Mouse (Mus musculus) fat pad, adult 2 months (tissue): ENCODE results near the gene Ppard.

Source experiments
- DNase-seq: peaks from one replicate; pipeline ENCODE4 v3.0.0-alpha.2; 2011; ENCODE audit warnings: low read depth, low spot score; ENCODE audit errors: extremely low read depth

The Ppard gene

DNA sequence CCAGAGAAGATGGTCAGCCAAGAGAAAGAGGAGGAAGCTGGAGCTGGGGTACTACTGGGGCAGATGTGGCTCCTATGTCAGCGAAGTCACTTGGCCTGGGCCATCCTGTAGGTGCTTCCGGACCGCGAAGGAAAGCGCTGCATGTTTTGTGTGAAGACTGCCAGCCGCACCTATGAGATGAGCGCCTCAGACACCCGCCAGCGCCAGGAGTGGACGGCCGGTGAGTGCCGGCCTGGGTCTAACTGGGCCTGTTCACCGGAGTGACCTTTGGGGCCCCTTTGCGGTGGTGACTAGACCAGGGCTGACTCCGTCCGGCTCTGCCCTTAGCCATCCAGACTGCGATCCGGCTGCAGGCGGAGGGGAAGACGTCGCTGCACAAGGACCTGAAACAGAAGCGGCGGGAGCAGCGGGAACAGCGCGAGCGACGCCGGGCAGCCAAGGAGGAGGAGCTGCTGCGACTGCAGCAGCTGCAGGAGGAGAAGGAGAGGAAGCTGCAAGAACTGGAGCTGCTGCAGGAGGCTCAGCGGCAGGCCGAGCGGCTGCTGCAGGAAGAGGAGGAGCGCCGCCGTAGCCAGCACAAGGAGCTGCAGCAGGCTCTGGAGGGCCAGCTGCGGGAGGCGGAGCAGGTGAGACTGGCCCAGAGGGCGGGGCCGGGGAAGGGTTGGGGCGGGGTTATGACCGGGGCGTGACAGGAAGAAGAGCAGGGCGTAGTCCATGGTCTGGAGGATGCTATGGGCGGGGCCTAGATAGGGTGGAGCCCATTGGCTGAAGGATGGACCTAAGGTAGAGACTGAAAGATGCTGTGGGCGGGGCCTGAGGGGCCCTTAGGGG is 8.7 kb upstream of the Ppard start:
- DNase-seq: peak; percentile 66

DNA sequence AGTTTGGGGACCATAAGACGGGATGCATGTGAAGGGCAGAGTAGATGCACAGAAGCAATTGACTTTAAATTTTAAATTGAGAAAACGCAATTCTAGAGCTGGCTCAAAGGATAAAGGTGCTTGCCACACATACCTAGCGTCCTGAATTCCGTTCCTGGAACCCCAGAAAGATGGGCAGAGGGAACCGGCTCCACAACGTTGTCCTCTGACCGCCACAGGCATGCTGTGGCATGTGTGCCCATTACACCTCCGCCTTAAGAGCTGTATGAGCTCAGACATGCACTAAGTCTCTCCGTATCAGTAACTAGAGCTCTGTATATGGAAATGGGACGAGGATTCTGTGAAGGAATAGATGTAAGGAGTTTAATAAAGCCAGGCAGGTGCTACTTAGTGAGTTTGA is 7.9 kb upstream of the Ppard start:
- DNase-seq: peak; percentile 82

DNA sequence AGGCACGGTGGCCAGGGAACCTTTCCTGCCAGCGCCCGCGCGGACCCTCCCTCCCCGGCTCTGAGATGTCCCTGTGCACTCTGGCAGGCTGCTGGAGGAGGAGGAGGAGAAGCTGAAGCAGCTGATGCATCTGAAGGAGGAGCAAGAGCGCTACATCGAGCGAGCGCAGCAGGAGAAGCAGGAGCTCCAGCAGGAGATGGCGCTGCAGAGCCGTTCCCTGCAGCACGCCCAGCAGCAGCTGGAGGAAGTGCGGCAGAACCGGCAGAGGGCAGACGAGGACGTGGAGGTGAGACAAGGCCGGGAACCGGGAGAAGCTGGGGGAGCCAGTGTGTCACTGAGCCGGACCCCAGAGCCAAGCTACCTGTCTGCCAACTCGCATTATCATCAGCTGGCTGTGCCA is 6.5 kb upstream of the Ppard start:
- DNase-seq: no peak

DNA sequence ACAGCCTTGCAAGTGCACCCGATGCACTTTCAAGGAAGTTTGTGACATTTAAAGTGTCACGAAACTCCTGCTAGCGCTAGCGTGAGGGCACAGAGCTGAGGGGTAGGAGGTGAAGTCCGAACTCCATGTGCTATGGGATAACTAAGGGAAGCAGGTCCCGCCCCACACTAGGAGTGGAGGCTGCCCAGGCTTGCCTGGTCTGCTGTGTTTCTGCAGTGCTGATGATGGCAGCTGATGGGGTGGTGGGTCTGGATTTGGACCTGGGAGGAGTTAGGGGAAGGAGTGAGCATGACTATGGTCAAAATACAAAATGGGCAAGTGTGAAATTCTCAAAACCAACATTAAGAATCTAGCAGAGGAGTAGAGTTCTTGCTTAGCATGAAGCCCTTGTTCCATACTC is 2.0 kb upstream of the Ppard start:
- no peak for DNase-seq

DNA sequence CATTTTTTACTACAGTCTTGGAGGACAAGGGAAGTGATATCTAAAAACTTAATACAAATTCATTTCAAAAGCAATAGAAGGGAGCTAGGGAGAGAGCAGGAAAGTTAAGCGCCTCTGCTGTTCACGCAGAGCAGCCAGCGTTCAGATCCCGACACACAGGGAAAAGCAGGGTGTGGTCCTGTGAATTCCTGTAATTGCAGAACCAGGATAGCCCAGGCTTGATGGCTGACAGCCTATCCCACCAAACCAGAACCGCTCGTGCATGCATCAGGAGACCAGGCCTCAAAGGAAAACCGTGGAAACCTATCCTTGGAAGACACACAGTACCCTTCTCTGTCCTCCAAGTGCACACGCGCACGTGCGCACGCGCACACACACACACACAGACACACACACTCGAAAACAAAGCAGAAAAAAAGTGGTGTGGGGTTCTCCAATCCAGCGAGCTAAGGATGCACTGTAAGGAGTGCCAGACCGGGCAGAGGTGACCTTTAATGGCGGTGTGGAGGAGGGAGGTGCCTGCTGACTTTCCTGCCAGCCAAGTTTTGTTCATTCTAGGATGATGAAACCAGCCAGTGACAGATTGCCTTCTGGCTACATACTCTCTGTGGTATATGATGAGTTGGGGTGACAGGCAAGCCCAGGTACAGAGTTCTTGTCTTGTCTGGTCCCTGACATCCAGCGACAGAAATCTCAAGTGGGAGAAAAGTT is 1.3 kb upstream of the Ppard start:
- peak; percentile 61 for DNase-seq

DNA sequence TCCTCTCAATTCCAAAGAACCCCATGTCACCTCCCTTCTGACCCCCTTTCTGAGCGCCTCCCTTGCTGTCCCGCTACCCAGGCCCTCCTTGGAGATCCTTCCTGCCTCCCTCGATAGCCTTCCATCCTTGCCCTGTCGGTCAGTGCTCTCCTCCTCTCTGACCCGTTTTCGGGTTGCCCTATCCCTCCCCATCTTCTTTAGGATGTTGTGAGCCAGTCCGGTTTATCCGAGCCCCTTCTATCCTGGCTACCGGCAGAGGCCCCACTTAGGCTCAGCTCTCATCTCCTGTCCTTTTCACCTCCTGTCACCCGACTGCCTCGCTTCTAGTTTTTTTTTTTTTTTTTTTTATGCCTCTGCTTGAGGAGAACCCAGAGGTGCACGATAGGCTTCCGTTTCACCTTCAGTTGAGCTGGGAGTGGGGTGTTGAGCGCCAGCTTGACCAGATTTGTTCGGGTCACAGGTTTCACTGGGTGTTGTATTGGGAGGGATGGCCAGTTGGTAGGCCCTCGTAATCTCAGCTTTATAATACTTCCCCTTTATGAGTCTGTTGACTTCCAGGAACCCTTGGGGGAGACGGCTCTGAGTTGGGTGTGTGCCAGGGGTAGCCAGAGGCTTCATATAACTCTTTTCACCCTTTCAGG is 711 bp downstream of the Ppard start:
- DNase-seq: no peak

DNA sequence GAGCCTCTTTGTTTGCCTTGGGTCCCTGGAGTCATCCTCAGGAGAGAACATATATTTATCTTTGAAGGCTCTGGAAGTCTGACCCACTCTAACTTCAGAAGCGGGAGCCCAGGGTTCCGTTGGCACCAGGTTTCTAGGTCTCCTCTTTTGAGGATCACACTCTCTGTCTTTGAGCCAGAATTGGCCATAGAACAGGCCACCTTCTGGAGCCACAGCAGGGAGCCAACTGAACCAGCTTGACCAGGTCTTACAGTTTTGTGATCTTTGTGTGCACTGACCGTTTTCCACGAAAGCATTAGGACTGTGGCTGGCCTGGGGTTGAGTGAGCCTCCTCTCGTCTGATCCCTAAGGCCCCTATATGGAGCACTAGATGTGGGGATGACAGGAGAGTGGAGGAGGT is 2.1 kb downstream of the Ppard start:
- no peak for DNase-seq

DNA sequence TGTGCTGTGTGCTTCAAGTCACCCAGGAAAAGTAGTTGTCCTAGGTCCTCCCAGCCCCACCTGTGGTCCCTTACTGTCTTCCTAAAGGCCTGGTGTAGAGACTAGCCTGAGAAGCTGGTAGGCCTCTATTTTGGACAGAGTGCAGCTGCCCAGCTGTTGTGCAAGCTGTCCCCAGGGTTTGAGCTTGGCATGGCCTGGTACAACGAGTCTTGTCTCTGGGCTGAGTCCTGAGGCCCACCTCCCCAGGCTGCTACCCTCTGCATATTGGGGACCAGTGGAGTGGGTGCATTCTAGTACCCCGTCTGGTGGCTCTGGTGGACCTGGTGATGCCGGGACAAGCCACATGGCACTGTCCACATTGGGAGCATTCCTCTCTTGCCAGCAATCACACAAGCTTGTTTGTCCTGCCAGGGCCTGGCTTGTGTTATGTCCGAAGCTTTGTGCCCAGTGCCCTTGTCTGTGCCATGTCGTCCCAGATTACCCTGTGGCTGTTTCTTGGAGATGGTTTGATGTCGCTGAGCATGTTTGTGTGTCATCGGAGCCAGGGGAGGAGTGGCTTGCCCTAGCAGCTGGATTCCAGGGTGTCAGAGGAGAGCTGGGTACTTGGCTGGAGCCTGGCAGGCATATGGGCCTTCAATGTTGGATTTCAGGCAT is 3.6 kb downstream of the Ppard start:
- DNase-seq: peak; percentile 94

DNA sequence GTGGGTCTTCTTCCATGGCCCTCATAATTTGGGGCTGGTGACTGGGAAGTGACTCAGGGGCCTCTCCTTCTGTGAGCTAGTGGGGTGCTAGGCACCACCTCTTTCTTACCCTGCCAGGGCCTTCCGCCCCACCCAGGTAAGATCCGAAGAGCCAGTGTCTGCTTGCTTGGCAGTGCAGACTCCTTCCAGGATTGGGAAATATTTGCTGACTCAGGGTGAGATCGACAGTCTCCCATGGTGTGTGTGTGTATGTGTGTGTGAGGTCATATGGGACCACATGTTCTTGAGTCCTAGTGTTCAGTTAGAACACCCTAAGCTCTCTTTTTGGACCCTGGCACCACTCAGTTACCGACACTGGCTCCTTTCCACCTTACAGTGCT is 4.1 kb downstream of the Ppard start:
- peak; percentile 74 for DNase-seq

DNA sequence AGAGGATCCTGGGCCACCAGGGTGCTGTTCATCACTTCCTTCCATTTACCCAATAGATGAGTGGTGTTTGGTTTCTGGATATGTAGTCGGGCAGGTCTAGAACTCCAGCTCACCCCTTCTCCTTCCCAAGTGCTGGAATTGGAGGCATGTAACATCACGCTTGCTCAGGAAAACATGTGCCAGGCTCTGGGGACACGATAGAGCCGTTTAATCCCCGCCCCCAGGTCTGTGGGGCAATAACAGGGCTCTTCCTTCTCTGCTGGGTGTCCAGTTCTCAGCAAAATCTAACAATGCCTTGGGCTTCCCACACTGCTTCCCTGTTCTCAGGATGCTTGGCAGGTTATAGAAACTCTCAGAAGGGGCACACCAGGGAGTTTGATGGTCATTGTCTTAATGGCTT is 4.9 kb downstream of the Ppard start:
- DNase-seq: peak; percentile 74

DNA sequence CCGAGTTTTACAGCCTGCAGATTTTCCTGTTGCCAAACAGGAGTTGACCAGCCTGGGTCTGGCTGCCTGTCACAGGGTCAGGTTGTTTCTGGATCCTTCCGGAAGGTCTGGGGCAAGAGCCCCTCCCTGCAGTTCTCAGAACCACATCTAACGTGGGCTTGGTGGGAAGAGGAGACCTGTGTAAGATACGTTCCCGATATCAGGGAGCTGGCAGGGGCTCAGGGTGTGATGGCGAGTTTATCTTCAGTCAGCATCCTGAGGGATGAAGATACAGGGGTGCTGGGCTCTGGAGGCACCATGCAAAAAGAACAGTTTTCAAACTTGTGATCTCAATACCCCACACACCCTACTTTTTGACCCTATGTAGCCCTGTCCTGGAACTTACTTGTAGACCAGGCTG is 5.4 kb downstream of the Ppard start:
- no peak for DNase-seq

DNA sequence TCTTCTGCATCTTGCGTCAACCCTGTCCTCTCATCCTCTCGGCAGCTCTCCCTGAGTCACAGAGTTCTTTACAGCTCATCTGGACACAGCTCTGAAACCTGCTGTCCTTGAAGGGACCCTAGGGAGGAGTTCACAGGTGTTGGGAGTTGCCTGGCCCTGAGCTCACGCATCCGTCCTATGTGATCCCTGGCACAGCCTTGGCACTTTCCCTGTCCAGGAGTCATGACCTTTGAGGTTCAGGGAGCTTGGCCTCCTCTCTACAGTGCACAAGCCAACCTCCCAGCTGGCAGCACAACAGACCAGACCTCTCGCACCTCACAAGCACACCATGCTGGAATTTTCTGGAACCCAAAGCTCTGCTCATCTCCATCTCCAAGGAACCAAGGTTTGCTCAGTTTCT is 8.3 kb downstream of the Ppard start:
- no peak for DNase-seq

DNA sequence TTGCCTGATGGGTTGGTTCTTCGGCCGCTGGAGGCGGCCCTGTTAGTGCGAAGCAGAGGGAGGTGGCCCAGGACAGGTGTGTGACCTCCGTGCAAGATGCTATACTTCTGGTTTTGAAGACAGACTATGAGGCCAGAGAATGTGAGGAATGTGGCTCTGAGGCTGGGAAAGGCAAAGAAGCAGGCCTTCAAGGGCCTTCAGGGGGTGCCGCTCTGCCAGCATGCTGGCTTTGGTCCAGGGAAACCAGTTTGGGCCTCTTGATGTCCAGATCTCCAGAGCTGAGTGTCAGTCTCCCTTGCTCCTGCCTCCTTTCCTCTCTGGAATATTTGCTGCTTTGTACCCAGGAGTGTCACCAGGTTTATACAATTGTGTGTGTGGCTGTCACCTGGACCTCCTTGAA is 9.8 kb downstream of the Ppard start:
- DNase-seq: no peak

DNA sequence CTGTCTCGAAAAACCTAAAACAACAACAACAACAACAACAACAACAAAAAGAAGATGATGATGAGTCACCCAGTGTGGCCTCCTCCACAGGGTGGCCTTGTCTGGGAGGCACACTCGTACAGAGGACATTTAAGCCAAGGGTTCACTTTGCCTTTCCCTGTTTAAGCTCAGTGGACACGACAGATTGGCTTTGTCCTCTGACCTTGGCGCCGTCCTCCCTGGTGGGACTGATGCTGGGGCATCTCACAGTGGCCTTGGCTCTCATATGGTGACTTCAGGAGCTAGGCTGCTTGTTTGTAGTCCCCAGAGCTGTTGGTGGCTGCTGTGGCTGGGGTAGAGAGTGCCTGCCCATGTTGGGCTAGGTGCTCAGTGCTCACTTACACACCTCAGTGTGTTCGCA is 11.7 kb downstream of the Ppard start:
- no peak for DNase-seq

DNA sequence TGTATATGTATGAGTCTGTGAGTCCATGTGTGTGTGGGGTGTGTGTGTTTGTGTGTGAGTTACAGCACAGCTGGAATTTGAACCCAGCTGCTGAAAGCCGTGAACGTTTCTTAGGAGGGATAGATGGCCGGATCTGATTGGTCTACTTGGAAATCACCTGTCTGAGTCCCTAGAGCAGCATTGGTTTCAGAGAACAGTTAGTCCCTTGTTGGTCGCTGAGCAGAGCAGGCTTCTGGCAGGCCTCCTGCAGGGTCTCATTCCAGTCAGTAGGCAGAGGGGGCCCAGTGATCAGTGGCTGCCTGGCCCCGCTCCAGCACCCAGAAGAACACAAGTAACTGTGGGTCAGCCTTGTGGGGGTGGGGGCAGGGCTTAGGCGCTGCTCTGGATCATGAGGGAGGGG is 12.2 kb downstream of the Ppard start:
- DNase-seq: no peak

DNA sequence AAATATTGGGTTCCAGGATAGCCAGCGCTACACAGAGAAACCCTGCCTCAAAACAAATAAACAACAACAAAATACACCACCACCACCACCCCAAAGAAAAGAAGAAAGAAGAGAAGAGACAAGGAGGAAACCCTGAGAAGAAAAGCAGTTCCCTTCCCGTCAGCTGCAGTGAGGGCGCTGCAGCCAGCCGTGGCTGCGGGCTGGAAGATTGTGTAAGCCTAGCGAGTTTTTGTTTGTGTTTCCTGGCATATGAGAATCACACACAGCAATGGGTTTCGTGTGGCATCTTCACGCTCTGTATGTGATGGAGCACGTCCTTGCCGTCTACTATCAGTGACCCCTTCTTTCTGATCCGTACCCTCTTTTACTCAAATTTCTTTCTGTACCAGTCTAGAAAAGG is 14.1 kb downstream of the Ppard start:
- no peak for DNase-seq

DNA sequence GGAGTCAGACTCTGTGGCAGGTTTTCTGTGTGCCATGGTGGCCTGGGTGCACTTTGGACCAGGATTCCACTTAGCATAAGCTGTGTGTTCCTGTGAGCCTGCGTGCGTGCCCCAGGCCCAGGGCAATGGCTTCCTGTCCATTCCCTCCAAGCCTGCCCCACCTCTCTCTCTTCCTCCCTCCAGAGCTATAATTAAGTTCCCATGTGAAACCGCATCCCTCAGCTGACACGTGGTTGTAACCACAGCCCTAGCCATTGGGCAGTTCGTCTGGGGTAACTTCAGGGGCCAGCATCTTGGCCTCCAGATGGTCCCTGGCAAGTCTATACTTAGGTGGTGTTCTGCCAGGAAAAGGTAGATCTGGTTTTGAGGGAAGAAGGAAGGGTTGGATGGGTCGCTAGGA is 15.1 kb downstream of the Ppard start:
- DNase-seq: no peak

DNA sequence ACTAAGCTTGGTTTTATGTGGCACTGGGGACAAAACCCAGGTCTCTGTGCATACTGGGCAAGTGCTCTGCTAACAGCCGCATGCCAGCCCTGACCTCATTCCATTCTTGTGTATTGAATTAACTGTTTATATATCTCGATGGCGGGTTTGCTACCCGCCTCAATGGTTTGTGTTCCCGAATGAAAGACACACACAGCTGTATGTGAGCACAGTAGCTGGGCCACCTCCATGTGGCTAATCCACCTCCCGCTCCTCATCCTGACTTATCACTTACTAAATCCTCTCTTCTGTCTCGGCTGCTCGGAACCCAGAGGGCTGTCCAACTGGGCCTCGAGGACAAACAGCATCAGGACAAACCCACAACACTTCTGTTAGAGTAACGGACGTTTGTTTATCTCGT is 16.6 kb downstream of the Ppard start:
- no peak for DNase-seq

DNA sequence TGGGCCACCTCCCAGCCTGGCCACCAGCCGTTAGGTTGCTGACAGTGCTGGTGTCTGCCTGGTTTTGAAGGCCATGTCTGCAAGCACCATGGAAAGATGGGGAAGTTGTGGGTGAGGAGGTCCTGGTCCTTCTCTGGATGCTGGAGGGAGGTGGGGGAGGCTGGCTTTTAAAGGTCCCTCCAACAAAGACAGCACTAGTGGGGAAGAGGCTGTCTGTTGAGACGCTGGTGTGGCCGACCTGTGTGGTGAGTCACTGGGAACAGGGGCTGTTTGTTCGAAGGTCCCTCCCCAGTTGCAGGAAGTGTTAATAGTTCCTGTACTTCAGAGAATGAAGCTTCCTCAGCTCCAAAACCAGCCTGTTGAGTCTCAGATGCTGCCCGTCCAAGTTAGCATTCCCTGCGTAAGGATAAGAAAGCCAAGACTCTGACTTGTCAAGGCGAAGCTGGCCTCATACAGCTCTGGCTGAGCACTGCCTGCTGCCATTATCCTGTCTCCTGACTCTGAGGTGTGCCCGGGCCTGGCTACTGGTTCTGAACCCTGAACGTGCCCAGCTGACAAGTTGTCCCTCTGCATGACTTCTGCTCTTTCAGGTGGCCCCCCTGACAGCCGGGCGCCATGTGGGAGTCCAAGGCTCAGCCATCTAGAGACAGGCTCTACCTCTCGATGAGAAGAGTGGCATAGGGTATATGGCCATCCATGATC is 19.2 kb downstream of the Ppard start:
- no peak for DNase-seq

DNA sequence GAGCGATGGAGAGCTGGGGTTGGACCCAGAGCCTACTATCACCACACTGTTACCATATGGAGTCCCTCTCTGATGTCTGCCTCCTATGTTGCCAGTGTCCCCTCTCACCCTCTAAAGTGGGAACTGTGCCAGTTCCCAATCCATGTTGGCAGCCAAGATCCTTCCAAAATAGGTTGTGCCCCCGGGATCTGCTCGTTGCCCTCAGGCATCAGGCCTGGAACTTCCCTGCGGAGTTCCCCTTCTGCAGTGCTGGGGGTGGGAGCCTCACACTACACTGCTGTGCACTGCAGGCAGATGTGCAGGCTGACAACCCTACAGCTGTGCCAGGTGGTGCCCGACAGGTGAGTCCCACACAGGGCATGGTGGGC is 19.8 kb downstream of the Ppard start:
- no peak for DNase-seq

DNA sequence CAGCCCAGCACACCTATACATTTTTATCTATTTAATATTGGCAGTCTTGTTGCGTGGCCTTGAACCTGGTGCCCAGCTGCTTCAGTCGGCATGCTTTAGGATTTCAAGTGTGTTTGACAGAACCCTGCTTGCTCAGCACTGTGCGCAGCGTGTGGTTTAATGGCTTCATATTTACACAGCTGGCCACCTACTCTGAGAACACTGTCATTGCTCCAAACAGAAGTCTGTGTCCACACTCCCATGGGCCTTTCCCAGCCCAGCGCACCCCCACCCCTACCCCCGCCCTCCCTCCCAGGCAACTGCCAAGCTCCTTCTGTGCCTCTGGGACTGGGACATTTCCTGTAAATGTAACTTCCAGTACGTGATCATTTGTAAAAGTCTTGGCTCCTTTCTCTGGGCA is 20.7 kb downstream of the Ppard start:
- DNase-seq: no peak
